Mouse (Mus musculus) cerebellum, adult 18-20 months (tissue): ENCODE results near the gene Eif2d.

Experiments used
- DNase-seq, 2 experiments: peaks; one replicate each; pipeline ENCODE4 v3.0.0; 2021

Gene Eif2d

GRCm38 (mm10) chr1:131185821-131186506 is 33.0 kb downstream of the Eif2d start:
- no peak for DNase-seq

- no peak for DNase-seq
Observed at GRCm38 (mm10) chr1:131186995-131187394, 34.0 kb downstream of the Eif2d start.

- DNase-seq, result no peak
Observed at GRCm38 (mm10) chr1:131187856-131188255, 34.9 kb downstream of the Eif2d start.

GRCm38 (mm10) chr1:131188655-131189054 is 35.7 kb downstream of the Eif2d start:
- DNase-seq, result no peak

- DNase-seq, result no peak
Observed at GRCm38 (mm10) chr1:131193746-131194145, 40.8 kb downstream of the Eif2d start.

GRCm38 (mm10) chr1:131195653-131196052 is 42.7 kb downstream of the Eif2d start:
- DNase-seq, result no peak

- no peak for DNase-seq
Observed at GRCm38 (mm10) chr1:131196107-131196506, 43.1 kb downstream of the Eif2d start.

GRCm38 (mm10) chr1:131198417-131198960 is 45.5 kb downstream of the Eif2d start:
- no peak for DNase-seq

- peak; percentile 50 to 53 for DNase-seq
Observed at GRCm38 (mm10) chr1:131199118-131199821, 46.3 kb downstream of the Eif2d start.

GRCm38 (mm10) chr1:131199976-131200375 is 47.0 kb downstream of the Eif2d start:
- no peak for DNase-seq

GRCm38 (mm10) chr1:131200588-131200987 is 47.6 kb downstream of the Eif2d start:
- no peak for DNase-seq

GRCm38 (mm10) chr1:131201391-131201790 is 48.4 kb downstream of the Eif2d start:
- DNase-seq, result no peak

GRCm38 (mm10) chr1:131204461-131204860 is 51.5 kb downstream of the Eif2d start:
- DNase-seq, result no peak

- DNase-seq, result no peak
Observed at GRCm38 (mm10) chr1:131206342-131206741, 53.4 kb downstream of the Eif2d start.

- peak; percentile 28 to 35 for DNase-seq
Observed at GRCm38 (mm10) chr1:131207531-131207930, 54.5 kb downstream of the Eif2d start.

- DNase-seq, result no peak
Observed at GRCm38 (mm10) chr1:131208081-131208480, 55.1 kb downstream of the Eif2d start.

- DNase-seq, result no peak
Observed at GRCm38 (mm10) chr1:131208800-131209199, 55.8 kb downstream of the Eif2d start.

- DNase-seq, result peak; percentile 36 to 45
Observed at GRCm38 (mm10) chr1:131209971-131210426, 57.0 kb downstream of the Eif2d start.

- DNase-seq, result no peak
Observed at GRCm38 (mm10) chr1:131211655-131212054, 58.7 kb downstream of the Eif2d start.

- no peak for DNase-seq
Observed at GRCm38 (mm10) chr1:131212956-131213355, 60.0 kb downstream of the Eif2d start.

GRCm38 (mm10) chr1:131213361-131213760 is 60.4 kb downstream of the Eif2d start:
- DNase-seq, result no peak

GRCm38 (mm10) chr1:131218933-131219332 is 66.0 kb downstream of the Eif2d start:
- DNase-seq, result no peak

GRCm38 (mm10) chr1:131221822-131222590 is 69.0 kb downstream of the Eif2d start:
- DNase-seq, result no peak
